Mouse (Mus musculus) regulatory T cell (primary cell): Measurements from ENCODE around the gene Mrtfa.

Source experiments
- in situ Hi-C: fragments of 300-600 bp; cut with MboI, MseI; formaldehyde crosslinking; loops from one replicate; pipeline ENCODE4 v1.15.1; 2025; ENCODE audit warnings: high pct_unique_total_duplicates

Gene Mrtfa

DNA sequence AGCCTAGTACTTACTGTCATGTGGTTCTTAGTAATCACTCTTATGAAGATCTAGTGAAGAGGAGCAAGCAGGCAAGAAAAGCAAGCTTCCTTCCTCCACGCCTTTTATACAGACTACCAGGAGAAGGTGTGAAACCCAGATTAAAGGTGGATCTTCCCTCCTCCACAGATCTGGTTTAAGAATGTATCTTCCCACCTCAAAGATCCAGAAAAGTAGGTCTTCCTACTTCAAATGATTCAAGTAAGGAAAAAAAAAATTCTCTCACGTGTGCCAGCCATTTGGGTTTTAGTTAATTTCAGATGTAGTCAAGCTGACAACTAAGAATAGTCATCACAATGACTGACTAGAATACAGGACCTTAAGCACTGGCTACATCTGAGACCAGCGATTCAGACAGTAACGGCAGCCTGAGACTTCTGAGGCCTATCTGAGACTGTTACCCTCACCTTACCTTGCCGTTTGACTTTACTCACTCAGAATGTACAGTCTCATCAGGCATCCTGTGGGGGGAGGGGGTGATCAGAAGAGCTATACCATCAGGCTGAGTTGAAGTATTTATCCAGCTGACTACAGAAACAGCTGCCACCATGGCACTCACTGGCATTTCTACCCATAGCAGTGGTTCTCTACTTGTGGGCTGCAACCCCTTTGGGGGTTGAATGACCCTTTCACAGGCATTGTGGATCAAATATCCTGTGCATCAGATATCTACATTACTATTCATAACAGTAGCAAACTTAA lies 121.7 kb downstream of the Mrtfa start:
- in situ Hi-C loops = loop anchor here (5.0 kb wide), 1 partner anchor 42 kb away; no protein-coding TSS in a partner anchor

DNA sequence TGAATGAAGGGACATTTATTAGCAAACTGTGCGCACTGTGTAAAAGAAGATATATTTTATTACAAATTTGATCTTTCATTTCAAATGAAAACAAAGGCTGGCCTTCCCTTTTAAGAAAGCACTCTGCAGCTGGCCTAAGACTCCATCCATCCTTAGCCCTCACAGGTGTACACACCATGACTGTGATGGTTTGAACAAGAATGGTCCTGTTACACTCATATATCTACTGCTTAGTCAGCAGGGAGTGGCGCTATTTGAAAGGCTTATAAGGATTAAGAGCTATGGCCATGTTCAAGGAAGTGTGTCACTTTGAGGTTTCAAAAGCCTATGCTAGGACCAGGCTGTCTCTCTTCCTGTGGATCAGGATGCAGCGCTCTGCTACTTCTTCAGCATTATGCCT lies 122.8 kb downstream of the Mrtfa start:
- in situ Hi-C loops = loop anchor here (5.0 kb wide), 1 partner anchor 40 kb away; no protein-coding TSS in a partner anchor

GRCm38 (mm10) chr15:81066976-81067375 lies 123.6 kb downstream of the Mrtfa start:
- in situ Hi-C loops = loop anchor here (5.0 kb wide), 1 partner anchor 40 kb away; no protein-coding TSS in a partner anchor

- in situ Hi-C loops = loop anchor here (5.0 kb wide), 1 partner anchor 37 kb away; no protein-coding TSS in a partner anchor
Observed at GRCm38 (mm10) chr15:81064661-81065060, 125.9 kb downstream of the Mrtfa start.

DNA sequence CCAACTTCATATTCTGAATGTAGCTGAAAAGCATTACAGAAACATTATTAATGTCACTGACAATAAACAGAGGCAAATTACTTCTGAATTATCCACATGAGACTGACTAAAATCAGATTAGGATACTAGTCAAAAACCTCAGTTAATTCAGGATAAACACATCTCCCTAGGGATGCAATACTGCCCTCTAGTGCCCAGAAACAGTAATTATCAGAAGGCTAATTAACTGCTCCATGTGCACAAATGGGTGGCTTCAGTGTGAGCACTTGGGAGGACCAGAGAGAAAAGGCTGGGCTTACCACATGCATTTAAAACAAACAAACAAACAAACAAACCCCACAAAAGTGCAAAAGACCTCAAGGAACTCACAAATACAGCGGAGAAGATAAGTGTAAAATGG lies 126.4 kb downstream of the Mrtfa start:
- in situ Hi-C loops = no loop called here

- in situ Hi-C loops = no loop called here
Observed at GRCm38 (mm10) chr15:81062616-81063015, 127.9 kb downstream of the Mrtfa start.

DNA sequence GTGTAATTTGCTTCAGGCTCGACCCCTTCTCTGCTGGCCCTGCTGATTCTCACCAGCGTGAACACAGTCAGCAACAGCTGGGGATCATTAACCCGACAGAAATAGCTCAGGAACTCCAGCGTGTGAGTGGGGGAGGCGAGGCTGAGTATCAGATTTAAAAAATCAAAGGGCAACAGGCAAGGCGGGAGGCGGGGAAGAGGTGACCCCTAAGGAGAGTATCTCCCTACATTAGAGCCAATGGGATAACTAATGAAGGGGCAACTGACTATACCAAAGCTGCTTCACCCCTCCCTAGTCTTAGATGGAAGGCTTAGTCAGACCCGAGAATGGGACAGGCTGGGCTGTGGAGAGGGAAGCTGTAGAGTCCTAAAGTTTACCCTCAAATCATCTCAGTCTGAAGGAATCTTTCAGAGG lies 128.4 kb downstream of the Mrtfa start:
- in situ Hi-C loops = no loop called here

- in situ Hi-C loops = no loop called here
Observed at GRCm38 (mm10) chr15:81060975-81061374, 129.6 kb downstream of the Mrtfa start.

DNA sequence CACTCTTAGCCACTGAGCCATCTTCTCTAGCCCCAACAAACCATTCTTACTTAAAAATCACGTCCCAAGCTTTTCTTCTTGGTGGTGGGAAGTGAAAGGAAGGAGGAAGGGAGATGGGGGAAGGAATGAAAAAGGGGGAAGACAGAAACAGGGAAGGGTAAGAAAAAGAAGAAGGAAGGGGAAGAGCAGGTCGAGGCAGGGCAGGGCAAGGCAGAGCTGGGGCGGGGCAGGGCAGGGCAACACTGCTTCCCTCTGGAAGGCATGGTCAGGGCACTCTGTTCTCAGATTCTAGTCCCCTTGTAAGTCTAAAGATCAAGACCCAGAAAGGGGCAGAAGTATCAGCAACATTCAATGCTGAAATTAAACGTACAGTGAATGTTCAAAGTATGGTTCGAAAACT lies 132.8 kb downstream of the Mrtfa start:
- in situ Hi-C loops = no loop called here

GRCm38 (mm10) chr15:81055488-81055887 lies 135.1 kb downstream of the Mrtfa start:
- in situ Hi-C loops = no loop called here

DNA sequence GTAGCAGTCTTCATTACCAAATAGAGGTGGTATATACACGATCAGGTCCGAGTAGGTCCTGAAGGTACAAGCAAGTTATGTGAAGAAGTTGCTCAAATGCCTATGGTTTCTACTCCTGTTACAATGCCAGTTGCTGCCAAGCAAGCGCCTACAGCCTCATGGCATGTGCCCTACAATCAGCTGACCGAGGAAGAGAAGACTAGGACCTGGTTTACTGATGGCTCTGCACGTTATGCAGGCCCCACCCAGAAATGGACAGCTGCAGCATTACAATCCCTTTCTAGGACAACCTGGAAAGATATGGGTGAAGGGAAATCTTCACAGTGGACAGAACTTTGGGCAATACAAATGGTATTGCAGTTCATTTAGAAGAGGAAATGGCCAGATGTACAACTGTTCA lies 138.1 kb downstream of the Mrtfa start:
- in situ Hi-C loops = no loop called here

- in situ Hi-C loops = no loop called here
Observed at GRCm38 (mm10) chr15:81050488-81050887, 140.1 kb downstream of the Mrtfa start.

GRCm38 (mm10) chr15:81049401-81050053 lies 141.0 kb downstream of the Mrtfa start:
- in situ Hi-C loops = no loop called here

- in situ Hi-C loops = no loop called here
Observed at GRCm38 (mm10) chr15:81047497-81047896, 143.1 kb downstream of the Mrtfa start.

DNA sequence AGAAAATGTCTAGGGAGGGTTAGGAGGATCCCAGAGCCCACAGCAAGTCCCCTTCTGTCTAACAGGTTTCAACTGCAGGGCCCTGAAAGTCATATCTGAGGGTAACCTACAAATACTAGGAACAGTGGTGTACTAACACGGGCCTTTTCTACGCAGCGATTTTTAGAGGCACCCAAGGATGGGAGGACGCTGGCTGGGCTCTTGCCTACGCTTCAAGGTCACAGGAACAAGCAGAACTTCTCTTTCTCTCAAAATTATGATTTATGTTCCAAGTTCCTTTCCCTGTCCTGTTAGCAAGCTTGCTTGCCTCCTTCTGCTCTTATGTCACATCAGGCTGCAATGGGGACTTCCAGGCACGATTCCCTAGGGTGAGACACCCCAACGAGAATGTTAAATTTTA lies 144.5 kb downstream of the Mrtfa start:
- in situ Hi-C loops = no loop called here

DNA sequence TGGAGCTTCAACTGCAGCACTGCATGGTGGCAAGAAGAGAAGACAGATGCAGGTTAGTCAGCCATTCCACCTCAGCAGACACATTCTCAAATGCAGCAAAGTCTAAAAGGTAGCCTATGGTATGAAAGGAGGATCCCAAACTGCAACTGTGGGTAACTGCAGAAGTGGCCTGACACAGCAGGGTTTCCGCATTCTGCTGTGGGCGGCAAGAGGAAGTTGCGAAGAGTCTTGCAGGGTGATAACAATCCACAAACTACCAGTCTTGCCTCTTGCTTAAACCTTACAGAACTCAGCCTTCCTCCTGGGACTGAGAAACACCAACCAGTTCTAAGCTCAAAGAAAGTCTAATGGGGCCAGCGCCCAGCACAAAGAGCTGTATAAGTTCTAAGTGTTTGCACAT lies 145.2 kb downstream of the Mrtfa start:
- in situ Hi-C loops = no loop called here

GRCm38 (mm10) chr15:81044446-81044845 lies 146.1 kb downstream of the Mrtfa start:
- in situ Hi-C loops = no loop called here

- in situ Hi-C loops = no loop called here
Observed at GRCm38 (mm10) chr15:81042276-81042931, 148.2 kb downstream of the Mrtfa start.

GRCm38 (mm10) chr15:81041767-81042166 lies 148.8 kb downstream of the Mrtfa start:
- in situ Hi-C loops = no loop called here

DNA sequence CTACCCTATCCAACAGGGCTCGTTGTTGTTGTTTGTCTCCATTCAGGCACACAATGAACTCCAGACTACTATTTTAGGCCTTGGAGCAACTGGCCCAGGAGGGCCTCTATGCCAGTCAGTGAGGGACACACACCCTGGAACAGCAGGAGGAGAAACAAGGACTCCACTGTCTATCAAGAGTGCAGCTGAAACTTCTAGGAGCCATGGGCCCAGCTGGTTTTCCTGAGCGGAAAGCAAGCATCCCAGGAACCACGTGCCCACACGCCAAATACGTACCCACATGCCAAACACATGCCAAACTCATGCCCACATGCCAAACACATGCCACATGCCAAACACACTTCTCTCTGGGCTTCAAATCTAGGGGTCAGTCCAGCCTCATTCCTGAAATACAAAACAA lies 152.1 kb downstream of the Mrtfa start:
- in situ Hi-C loops = no loop called here

DNA sequence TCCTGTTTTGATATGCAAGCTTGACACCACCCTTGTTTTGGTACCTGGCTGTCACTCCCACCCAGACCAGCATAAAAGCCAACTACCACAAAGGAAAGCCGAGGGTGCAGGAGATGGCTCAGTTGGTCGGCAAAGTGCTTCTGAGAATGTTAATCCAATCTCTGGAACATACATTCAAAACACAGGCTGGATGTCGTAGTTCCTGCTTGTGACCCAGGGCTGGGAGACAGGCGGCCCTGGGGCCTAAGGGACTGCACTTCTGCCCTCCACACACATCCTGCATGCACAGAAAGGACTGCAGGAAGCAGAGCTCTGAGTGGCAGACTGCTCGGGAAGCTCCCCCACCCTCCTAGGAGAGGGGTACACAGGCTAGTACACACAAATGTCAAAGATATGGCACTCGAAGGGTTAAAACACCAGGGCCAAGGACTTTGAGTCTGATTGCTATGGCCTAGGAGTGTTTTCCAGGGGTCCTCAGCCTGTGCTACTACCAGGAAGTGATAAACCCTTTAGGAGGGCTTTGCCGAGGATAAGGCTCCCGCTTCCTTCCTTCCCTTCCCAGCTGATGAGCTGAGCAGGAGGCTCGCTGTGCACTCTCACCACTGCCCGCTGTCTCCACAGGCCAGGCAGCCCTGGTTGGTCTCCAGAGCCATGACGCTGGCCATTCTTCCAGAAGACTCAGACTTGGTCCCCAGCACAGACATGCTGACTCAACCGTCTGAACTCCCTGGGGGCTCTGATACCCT lies 155.0 kb downstream of the Mrtfa start:
- in situ Hi-C loops = no loop called here

DNA sequence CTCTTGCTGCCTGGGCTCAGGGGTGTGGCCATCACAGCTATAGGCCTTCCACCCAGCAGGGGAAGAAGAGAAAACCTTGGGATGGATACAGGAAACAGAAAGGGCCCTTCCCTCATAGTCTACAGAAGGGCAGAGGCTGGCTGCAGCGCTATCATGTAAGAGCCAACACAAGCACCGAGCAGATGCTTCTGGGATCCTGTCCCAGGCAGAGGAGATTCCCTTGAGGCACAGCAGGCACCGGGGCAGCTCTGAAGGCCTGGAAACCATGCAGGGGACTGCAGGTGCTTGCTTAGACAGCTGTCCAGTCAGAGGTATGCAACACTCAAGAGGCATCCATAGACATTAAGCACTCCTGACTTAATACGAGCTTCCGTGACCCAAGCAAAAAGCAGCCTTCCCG lies 156.4 kb downstream of the Mrtfa start:
- in situ Hi-C loops = no loop called here
